Mouse (Mus musculus) olfactory bulb, adult 2 months (tissue): Measurements from ENCODE around the gene Hacd3. TPM values are rescaled to one million over a fixed set of nuclear protein-coding genes. Genes with fewer than 3 reads are reported as not detected.
"Not testable (repeated sequence)": the region's sequence is repeated elsewhere in the genome, so short reads cannot be mapped to it uniquely, and the experiment has no call there.

Experiments used
- H3K27ac ChIP-seq: fragments of 200-500 bp; 2 replicates; pipeline ENCODE4 v1.5.1; 2012; ENCODE audit warnings: low read depth, low read length; ENCODE audit not compliant: insufficient read depth
- H3K4me1 ChIP-seq: fragments of 200-500 bp; 2 replicates; pipeline ENCODE4 v1.6.1; 2012; ENCODE audit warnings: low read length; ENCODE audit not compliant: control insufficient read depth, insufficient read depth
- H3K4me3 ChIP-seq: fragments of 200-500 bp; 2 replicates; pipeline ENCODE4 v1.5.1; 2012; ENCODE audit warnings: mild to moderate bottlenecking, low read depth, low read length, moderate library complexity; ENCODE audit not compliant: insufficient read depth
- CTCF ChIP-seq: fragments of 200-500 bp; IDR thresholded peaks from 2 replicates; pipeline ENCODE4 v1.5.1; 2012; ENCODE audit warnings: low read depth, mild to moderate bottlenecking, low read length, moderate library complexity; ENCODE audit not compliant: insufficient read depth
- POLR2A ChIP-seq: fragments of 200-500 bp; IDR thresholded peaks from 2 replicates; pipeline ENCODE4 v1.6.1; 2012; ENCODE audit warnings: mild to moderate bottlenecking, low read depth, low read length, moderate library complexity; ENCODE audit not compliant: insufficient read depth
- WGBS: fragments of 180-500 bp; shearing (Covaris S2); methylation state at CpG from one replicate; pipeline ENCODE4 v1.1.7; 2018; 5-methylcytosine and 5-hydroxymethylcytosine counted together
- polyA plus RNA-seq: library from polyadenylated mRNA; stranded (reverse); fragments of >200 nt; gene quantifications from 2 replicates; pipeline ENCODE4 v1.2.4, GENCODE M21; 2012; ENCODE audit warnings: low replicate concordance; ENCODE audit not compliant: missing spikeins, insufficient read depth, insufficient read length

The Hacd3 gene
- polyA plus RNA-seq, 1 experiment: 150 TPM

DNA sequence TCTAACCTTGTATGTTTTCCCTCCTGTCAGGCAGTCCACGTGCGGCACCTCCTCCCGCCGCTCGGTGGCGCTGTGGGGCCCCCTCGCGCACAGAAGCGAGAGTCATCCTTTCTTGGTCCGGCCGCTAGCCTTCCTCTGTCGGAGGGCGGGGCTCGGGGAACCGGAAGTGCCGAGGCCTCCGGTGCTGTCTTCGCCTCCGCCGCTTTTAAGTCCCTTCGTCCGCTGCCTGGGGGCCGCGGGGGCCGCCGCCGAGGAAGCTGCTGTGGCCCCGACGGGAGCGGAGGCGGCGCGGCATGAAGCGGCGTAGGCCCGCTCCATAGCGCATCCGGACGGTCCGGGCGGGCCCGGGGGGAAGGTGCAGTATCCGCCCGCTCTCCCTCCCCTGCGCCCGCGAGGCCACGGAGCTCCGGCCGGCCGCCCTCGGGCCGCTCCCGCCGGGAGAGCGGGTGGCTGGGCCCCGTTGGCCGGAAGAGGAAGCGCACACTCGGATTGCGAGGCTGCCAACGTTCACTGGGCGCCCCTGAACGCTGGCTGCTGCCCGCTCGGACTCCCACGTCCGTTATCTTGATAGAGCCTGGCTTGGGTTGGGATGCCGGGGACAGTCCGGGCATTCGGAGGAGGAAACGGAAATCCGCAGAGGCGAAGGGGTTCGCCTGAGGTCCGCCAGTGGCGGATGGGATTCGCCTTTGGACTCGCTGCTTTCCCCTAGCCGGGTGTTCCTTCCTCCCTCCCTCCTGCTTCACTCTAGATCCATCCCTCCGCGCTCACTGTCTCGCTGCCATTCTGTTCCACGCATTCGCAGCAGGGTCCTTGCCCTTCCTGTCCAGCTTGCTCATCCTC lies 11.0 kb upstream of the Hacd3 start, which contains the start of gene Dpp8:
Dpp8 (plus strand) TSS at position 146 of the 840 bp plus-strand sequence.
- Histone ChIP-seq H3K27ac (peak within 1 kb of the TSS; percentile 47), H3K4me1 (peaks cover 3% of the 10 kb centered on the region), H3K4me3 (peak within 1 kb of the TSS; percentile 87)
- peak; percentile 71 for TF ChIP-seq POLR2A
- peak; percentile 85 for TF ChIP-seq CTCF
- under 1% methylated on average over 84 of the region's 85 CpGs for WGBS

DNA sequence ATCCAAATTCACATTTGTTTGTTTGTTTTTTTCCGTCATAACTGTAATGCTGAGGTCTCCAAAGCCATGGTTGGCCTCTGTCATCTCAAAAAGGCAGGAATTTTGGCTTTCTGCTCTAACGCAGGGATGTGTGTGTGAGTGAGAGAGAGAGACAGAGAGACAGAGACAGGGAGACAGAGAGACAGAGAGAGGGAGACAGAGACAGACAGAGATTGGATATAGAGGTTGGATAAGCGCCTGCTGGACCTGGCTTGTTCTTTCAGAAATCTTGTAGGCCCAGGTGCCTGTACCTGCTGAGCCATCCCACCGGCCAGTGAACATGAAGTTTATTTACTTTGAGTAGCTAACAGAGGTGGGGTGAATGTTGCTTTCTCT lies 10.4 kb upstream of the Hacd3 start:
- H3K4me3 ChIP-seq: no peak overlapping the region; the same call in 1 of the 2 replicates
- peaks cover 3% of the 10 kb centered on the region for H3K4me1 ChIP-seq
- H3K27ac ChIP-seq: no peak overlapping the region
- WGBS: 37% methylated on average over 4 of the region's 4 CpGs
- no peak for TF ChIP-seq POLR2A
- TF ChIP-seq CTCF: no peak

DNA sequence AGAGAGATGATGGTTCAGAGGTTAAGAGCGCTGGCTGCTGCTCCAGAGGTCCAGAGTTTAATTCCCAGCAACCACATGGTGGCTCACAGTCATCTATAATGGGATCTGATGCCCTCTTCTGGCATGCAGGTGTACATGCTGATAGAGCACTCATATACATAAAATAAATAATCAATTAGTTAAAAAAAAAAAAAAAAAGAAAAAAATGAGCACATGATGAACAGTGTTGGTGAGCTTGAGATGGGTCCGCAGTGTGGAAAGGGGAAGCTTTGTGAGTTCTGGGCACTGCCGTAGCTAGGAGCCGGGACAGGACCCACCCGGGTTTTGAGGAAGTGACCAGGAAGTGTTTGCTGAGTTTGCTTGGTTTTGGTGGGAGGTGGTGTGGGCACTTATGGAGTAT lies 9.9 kb upstream of the Hacd3 start:
- not testable (repeated sequence) for H3K4me3 ChIP-seq, H3K27ac ChIP-seq, H3K4me1 ChIP-seq
- WGBS: 73% methylated on average over 5 of the region's 5 CpGs

DNA sequence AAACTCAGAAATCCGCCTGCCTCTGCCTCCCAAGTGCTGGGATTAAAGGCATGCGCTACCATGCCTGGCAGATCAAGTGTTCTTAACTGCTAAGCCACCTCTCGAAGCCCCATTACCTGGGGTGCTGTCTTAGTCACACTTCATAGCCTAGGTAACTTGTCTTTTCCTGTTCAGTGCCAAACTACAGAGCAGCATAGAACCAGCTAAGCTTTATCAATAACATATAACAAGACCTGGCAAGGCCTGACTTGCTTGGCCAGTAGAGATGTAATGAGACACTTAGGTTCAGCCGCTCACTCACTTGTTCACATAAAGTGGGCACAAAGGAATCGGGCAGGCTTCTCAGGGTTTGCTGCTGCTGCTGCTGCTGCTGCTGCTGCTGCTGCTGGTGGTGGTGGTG lies 6.8 kb upstream of the Hacd3 start:
- whole genome bisulfite sequencing: 93% methylated on average over 5 of the region's 5 CpGs
- Histone ChIP-seq H3K27ac (no peak overlapping the region), H3K4me3 (no peak overlapping the region), H3K4me1 (no peaks in the 10 kb centered on the region)
- TF ChIP-seq POLR2A (no peak), CTCF (no peak)

DNA sequence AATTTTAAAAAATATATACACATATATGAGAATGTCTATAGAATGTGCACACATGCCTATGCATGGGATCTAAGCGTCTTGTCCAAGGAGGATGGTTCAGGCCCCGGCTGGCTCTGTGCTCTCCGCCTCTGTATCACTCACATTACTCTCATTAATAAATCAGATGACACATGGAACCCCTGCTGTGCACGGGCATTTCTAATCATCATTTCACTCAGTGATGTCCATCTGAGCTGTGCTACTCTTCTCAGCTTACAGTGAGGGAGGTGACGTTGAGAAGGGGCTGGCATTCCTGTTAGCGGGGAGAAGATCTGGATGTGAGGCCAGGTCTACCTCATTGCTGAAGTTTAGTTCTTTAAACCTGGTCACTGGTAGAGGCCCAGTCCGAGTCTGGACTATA lies 5.7 kb upstream of the Hacd3 start:
- 86% methylated on average over 7 of the region's 7 CpGs for WGBS
- Histone ChIP-seq H3K27ac (no peak overlapping the region), H3K4me3 (no peak overlapping the region), H3K4me1 (no peaks in the 10 kb centered on the region)
- TF ChIP-seq POLR2A: no peak
- no peak for TF ChIP-seq CTCF

DNA sequence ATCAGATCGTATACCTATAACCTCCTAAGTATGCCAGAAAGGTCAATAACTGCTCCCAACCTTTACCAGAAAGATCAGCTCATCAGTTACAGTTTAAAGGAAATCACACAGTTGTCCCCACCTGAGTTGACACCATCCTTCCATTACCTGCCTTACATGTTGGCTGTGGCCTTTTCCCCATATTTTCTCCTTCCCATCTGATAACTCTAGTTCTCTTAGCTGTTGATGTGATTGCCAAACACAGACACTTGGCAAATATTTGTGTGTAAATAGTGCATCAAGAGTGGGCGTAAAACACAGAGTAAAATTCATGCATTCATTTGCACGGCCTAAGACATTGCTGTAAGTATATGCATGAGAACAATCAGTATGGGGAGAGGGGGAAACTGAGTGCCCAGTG lies 2.0 kb upstream of the Hacd3 start:
- peaks cover 2% of the 10 kb centered on the region; the same call in 1 of the 2 replicates for H3K4me1 ChIP-seq
- TF ChIP-seq CTCF (no peak), POLR2A (no peak)
- WGBS: 95% methylated on average over 3 of the region's 3 CpGs
- no peak overlapping the region for H3K4me3 ChIP-seq
- no peak overlapping the region for H3K27ac ChIP-seq

DNA sequence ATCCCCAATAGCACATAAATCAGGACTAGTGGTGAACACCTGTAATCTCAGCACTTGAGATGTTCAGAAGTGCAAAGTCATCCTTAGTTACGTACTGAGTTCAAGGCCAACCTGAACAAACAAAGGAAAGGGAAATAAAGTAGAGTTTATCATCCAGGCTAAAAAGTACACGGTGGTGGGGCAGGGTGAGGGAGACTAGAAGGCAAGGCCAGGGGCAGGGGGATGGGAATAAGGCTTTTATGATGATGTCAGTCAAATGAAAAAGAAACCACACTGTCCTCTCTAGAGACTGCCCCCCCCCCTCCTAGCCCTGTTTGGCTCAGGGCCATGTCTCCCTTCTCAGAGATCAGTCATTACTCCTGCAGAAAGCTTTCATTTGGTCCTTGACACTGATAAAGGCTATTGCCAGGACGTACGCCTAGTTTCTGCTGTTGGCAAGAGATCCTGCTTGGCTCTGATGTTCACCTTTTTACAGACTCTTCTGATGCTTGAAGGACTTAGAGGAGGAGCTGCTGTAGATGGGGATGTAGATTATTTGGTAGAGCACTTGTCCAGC lies 1.2 kb upstream of the Hacd3 start:
- Histone ChIP-seq H3K4me1 (peaks cover 3% of the 10 kb centered on the region), H3K27ac (no peak overlapping the region), H3K4me3 (no peak overlapping the region)
- TF ChIP-seq CTCF (no peak), POLR2A (no peak)
- whole genome bisulfite sequencing: 68% methylated on average over 4 of the region's 4 CpGs

DNA sequence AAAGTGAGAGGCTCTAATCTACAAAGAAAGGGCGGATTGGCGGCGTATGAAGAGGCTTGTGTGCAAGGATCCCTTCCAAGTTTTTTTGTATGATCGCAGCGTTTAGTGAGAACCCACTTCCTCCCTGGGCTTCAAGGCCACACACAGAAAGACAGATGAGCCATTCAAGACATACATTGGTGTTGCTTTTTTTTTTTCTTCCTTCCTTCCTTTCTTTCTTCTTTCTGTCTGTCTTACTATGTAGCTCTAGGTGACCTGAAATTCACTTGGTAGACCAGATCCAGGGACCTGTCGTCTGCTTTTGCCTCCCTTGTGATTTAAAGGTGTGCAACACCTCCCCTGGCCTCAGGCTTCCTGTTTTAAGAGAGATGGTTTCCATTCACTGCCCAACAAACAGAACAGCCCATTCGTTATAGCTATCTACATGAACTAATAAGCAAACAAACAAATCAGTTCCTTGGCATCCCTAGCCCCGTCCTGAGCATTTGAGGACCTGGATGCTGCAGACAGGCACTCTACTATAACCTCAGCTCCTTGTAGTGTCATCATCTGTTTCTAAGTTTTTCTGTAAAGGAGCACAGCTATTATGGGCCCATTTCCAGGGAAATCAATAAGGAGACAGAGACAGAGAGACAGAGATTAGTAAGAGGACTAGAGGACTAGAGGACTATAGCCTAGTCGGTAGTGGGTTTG lies 540 bp upstream of the Hacd3 start:
- Histone ChIP-seq H3K4me1 (peaks cover 5% of the 10 kb centered on the region), H3K27ac (peak overlapping the region; percentile 65), H3K4me3 (peak overlapping the region; percentile 41)
- TF ChIP-seq POLR2A (no peak), CTCF (no peak)
- 20% methylated on average over 9 of the region's 9 CpGs for WGBS

DNA sequence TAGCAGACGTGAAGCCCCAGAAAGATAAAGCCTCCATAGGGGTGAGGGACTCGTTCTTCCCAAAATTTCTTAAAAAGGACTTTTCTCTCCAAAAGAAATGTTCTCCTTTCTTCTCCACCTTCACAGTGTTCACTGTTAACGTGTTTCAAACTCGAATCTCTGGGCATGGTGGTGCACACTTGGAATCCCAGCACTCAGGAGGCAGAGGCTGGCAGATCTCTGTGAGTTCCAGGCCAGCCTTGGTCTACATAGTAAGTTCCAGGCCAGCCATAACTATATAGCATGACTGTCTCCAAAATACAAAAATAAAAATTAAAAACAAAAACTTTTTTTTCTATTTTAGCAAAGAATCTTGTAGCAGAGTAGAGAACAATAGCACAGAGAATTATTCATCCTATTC lies 1.4 kb downstream of the Hacd3 start:
- peaks cover 16% of the 10 kb centered on the region for H3K4me1 ChIP-seq
- no peak for TF ChIP-seq CTCF
- TF ChIP-seq POLR2A: no peak
- no peak overlapping the region for H3K4me3 ChIP-seq
- WGBS: 31% methylated on average over 4 of the region's 4 CpGs
- no peak overlapping the region for H3K27ac ChIP-seq
